Mouse (Mus musculus) bone marrow, adult 2 months (tissue): ENCODE measurements around the gene Slc12a1.

Source experiments
- CTCF ChIP-seq: fragments of 200-500 bp; IDR thresholded peaks from 2 replicates; pipeline ENCODE4 v1.5.1; 2011; ENCODE audit warnings: low read length, control low read depth; ENCODE audit not compliant: control insufficient read depth, insufficient read depth
- POLR2A ChIP-seq: fragments of 200-500 bp; IDR thresholded peaks from 2 replicates; pipeline ENCODE4 v1.6.1; 2011; ENCODE audit warnings: low read depth, mild to moderate bottlenecking, control low read depth, low read length, borderline replicate concordance; ENCODE audit not compliant: control insufficient read depth

GRCm38 (mm10) chr2:125253699-125254098 lies 101.4 kb downstream of the Slc12a1 start:
- TF ChIP-seq CTCF = no peak
- no peak for TF ChIP-seq POLR2A
